Mouse (Mus musculus) CH12.LX (cell line): ENCODE results near the gene Cdkl4.

Experiments used
- RCOR1 ChIP-seq: conservative IDR thresholded peaks from 2 replicates; pipeline ENCODE4 v1.6.1; 2012; ENCODE audit warnings: low read depth, mild to moderate bottlenecking, inconsistent platforms, low read length, improper control_type of control experiment
- TCF12 ChIP-seq: IDR thresholded peaks from 2 replicates; pipeline ENCODE4 v1.6.1; 2014; ENCODE audit warnings: low read depth, mild to moderate bottlenecking, inconsistent platforms, low read length, improper control_type of control experiment
- USF1 ChIP-seq: IDR thresholded peaks from 2 replicates; pipeline ENCODE4 v1.6.1; 2014; ENCODE audit warnings: low read depth, mild to moderate bottlenecking, inconsistent platforms, low read length, improper control_type of control experiment

DNA sequence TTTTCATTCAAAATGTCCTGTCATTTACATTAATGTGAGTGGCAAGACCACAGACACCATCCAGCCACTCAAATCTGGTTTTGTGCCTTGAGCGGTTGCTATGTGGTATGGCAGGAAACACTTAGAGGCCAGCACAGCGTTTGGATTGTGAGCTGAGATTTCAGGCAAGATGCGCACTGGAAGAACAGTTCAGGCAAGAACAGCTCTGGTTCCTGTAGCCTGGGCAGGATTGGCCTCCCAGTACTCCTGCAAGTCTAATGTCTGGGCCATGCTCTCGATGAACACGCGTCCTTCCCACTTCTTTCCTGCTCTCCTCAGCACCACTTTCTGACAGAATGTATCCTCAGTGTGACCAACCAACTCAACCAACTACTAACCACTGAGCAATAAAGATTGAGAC is 5.4 kb upstream of the Cdkl4 start:
- TF ChIP-seq TCF12 (no peak), USF1 (no peak), RCOR1 (no peak)
